Mouse (Mus musculus): Measurements from ENCODE around the gene Rab42. TPM values are rescaled to one million over a fixed set of nuclear protein-coding genes. Genes with fewer than 3 reads are reported as not detected.

Gene Rab42
- not detected for polyA plus RNA-seq (2017; shearing (Covaris generic))

DNA sequence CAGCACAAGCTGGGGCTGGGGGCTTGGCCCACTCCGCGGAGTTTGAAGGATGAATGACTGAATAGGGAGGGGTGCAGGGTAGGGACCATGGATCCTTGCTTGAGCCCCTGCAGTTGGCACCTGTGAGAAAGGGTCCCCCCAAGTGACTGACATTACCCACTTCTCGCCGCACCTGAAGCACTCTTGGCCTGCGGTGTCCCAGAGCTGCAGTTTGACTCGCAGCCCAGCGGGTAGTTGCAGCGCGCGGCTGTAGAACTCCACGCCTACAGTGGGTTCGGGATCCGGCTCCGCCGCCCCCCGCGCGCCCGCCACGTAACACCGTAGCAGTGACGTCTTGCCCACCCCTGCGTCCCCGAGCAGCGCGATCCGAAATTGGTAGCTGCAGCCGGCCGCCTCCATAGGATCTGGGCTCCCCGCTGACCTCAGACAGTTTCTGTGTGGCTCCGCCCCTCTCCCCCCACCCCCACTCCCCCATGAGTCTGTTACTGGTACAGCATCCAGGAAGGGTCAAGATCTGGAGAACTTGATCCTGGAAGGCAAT lies at the start of gene Rab42:
Rab42 (minus strand) TSS at position 447 of the 541 bp plus-strand sequence.
- ATAC-seq, result peak; percentile 67

DNA sequence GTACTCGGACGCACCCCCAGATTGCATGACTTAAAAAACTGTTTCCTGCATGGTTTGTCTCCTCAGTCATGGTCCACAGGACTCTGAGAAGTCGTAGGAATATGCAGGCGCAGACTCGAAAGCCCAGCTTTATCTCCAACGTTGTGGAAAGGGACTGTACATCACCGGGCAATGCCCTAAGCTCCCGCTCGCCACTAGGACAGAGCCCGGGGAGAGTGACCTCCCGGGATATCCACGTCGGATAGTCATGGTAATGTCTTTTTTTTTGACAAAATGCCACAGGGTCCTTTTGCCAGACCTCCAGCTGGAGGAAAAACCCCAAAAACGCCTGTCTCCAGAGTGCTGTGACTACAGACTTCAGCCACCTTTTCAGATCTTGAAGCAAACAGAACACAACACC lies 49.6 kb upstream of the Rab42 start:
- ATAC-seq, result no peak

DNA sequence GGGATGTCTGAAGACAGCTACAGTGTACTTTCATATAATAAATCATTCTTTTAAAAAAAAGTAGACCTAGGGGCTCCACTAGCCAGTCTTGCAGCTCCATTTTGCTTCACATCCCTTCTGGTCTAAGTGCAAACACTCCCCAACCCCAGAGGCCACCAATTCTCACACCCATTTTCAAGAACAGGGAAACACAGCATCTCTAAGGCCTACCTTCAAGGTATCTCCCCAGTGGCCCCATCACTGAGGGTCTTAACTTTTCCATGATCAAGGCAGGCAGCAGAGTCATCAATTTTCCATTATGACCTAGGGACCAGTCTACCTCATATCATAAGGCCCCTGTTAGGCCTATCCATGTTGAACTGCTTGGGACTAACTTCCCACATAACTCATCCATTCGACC lies 48.2 kb upstream of the Rab42 start:
- no peak for ATAC-seq

DNA sequence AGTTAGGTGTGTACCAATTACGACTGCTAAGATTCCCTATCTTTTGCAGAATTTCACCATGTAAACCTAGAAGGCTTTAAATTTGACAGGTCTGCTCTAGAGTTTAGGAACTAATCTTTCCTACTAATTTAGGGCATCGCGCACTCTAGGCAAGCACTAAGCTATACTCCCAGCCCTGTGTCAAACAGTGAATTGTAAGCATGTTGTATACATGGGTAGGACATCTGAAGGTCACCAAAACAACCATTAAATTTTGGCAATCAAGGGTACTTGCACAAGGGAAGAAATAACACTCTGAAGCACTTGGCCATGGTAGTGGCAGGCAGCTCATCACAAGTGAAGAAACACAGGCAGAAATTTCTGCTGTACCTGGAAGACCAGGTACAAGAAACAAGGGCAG lies 47.7 kb upstream of the Rab42 start:
- ATAC-seq, result no peak

DNA sequence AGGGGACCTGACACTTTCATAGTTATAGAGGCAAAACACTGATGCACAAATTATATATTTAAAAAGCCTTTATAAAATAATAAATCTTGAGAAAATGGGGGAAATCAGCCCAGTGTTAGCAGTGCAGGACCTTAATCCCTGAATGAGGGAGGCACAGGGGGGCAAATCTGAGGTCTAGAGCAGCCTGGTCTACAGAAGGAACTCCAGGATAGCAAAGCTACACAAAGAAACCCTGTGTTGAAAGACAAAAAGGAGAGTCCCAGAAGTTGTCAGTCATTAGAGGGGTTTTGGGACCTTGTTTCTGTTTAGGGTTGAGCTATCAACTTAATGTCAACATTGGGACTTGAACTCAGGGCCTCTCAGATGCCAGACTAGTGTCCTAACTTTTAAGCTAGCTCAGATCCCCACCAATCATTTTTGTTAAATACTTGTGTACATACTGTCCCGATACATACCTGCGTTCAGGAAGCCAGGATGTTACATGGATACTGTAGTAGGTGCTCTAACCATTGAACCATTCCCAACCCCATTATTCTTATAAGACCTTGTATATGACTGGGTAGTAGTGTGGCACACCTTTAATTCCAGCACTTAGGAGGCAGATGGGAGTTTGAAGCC lies 47.0 kb upstream of the Rab42 start:
- no peak for ATAC-seq

DNA sequence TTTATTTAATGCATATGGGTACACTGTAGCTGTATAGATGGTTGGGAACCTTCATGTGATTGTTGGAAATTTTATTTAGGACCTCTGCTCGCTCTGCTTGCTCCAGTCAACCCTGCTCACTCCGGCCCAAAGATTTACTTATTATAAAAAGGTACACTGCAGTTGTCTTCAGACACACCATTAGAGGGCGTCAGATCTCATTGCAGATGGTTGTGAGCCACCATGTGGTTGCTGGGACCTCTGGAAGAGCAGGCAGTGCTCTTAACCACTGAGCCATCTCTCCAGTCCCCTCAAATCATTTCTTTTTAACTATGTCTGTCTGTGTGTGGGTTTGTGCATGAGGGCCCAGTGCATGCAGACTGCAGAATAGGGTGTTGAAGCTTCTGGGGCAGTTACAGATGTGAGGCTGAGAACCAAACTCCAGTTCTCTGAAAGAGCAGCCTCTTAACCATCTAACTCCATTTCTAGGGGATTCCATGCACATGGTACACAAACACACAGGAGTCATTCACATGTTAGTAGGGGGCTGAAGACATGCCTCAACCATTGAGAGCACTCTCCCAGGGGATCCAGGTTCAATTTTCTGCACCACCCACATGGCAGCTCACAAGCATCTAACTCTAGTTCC lies 46.4 kb upstream of the Rab42 start:
- ATAC-seq, result no peak

DNA sequence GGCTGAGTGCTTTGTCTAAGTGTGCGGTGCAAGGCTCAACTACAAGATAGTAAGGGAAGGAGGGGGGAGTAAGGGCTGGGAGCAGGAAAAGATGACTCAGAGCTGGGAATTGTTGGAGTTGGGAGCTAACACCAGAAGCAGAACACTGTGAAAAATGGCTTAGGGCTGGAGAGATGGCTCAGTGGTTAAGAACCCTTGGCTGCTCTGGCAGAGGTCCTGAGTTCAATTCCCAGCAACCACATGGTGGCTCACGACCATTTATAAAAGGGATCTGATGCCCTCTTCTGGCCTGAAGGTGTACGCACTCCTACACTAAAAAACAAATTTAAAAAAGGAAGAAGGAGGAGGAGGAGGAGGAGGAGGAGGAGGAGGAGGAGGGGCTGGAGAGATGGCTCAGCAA lies 43.5 kb upstream of the Rab42 start:
- no peak for ATAC-seq

DNA sequence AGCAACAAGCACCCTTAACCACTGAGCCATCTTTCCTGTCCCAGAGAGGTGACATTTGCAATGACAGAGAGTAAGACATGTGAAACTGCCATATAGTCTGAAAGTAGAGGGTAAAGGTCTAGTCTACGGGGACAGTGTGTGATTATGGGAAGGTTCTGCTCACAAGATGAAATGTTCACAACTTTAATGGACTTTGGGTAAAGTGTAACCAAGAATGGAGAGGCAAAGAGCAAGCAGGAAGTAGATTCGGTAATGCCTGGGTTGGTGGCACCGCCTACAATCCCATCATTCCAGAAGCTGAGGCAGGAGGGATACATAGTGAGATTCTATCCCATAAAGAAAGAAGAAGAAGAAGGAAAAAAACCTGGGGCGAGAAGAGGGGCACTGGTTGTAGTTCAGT lies 43.1 kb upstream of the Rab42 start:
- ATAC-seq, result no peak

DNA sequence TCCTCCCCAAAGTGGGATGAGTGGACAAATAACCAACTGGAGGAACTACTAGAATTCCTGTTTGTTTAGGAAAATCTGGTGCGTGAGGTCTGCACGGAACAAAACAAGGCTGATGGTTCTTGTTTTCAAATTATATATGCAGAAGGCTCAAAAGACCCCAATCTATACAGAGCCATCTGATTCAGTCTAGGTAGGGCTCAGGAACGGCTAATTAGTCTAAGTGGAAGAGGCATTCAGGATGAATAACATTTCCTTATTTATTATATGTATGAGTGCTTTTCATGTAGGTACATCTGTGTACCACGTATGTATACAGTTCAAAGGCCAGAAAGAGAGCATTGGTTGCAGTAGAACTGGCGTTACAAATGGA lies 42.6 kb upstream of the Rab42 start:
- ATAC-seq, result no peak

DNA sequence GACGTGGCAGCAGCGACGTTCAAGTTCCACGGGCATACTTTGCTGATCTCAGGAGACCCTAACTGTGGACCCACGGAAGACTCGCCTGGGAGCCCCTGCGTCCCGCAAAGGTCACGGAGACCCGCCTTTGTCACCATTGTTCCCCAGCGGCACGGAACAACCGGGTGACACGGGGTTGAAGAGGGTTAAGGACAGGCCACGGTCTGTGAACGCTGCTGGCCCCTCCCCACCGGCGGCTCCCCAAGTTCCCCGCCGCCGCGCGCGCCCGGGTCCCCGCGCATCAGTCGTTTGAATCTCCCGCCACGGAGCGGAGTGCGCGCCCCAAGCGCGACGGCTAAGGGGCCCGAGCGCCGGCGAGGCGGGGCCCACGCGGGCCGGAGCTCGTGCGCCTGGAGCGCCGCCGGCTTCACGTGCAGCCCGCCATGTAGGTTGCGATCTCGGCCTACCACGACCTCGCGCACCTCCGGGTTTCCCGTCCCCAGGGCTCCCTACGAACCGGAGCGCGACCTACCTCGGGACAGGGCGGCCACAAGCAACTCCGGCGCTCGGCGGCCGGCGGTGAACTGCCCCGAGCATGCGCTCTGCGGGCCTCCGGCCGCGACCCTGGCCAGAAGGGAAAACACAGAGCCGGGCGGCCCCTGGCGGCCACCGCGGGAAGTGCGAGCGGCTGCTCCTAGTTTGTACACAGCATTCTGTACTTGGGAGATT lies 42.1 kb upstream of the Rab42 start:
- peak; percentile 86 for ATAC-seq

DNA sequence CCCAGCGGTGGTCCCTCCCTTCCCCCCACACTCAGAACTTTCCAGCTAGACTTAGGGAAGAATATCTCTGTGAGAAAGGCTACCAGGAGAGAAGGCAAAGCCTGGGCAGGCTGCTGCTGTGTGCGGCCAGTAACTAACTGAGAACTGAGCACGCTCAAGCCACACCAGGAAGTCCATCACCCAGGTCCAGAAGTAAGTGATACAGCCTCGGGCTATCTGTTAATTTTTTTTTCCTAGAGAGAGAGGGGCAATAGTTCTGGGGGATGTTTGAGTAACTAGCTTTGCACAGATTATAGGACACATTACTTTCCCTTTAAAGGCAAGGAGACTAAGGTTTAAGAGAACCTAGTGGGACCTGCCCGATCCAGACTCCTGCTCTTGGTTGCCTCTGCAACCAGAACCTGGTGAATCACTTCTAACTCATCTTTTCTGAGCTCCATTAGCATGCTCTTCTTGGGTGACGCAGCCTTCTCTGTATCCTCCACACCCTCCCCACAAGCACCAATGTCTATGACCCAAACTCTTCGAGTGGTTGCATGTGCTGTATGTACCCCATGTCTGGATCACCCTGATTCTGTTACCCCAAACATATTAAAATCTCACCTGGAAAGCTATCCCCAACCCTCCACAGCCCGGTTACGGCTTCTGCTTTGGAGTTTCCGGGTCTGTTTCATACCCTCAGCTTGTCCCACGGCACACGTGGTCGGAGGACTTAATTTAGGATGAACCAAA lies 41.4 kb upstream of the Rab42 start:
- peak; percentile 30 for ATAC-seq

DNA sequence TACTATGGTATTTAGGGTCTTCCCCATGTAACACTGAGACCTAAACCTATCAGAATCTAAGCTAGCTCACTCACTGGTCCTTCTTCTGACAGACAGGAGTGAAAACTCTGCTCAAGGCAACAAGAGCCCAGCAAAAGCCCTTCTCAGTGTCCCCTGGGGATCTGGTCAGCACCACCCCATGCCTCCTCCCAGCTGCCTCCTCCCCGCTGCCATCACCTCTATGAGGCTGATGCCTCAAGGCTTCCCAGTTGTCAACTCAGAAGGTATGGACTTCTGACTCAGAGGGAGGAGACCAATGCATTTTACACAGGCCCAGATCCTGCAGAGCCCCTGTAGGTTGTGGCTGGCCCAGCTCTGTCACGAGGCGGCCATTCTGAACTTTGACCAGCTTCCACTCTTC lies 38.3 kb upstream of the Rab42 start:
- no peak for ATAC-seq

DNA sequence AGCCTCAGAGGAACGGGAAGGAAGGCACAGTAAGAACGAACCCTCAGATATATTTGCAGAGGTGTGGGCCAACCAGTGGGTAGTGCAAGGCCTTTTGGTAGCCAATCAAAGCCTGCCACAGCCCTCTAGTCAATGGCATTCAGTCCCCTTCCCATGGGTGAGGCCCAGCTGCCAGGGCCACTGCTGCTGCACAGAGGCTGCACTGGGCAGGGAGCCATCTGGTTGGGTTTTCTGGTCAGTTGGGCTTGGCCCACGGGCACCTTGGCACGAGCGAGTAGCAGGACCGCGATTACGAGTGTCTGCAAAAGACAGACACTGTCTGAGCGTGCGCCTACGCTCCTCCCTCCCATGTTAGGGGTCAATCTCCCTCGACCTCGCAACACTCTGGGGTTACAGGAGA lies 35.8 kb upstream of the Rab42 start:
- no peak for ATAC-seq

DNA sequence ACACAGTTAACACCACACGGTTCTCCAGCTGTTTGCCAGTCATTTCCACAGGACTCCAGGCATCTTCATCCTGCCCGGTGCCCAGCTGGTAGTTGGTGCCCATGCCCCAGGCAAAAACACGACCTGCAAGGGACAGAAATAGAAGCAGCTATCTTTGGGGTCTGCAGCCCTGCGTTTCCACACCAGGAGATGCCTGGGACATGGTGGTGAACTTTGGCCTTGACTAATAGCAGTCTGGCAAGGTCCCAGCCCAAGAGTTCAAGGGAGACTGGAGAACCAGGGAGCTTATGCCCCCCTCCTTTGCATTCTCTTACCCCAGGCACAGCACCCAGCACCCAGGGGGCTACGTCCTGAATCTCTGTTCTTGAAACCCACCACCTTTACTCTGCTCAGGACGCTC lies 29.7 kb upstream of the Rab42 start:
- no peak for ATAC-seq

DNA sequence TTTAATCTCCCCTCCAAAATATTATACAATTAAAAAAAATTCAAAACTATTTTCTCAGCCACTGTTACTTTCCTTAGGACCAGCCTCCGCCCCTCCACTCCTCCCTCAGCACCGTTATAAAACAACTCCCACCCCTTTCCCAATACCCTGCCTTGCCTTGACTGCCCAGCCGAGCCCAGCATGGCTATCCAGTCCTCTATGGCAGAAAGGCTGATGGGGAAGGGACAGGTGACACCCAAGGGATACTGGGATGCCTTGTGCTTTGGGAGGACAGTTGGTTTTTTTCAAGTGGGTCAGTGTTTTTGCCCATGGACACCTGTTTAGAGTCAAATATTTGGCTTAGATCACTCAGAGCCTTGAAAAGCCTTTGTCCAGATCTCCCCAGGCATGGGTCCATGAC lies 28.8 kb upstream of the Rab42 start:
- ATAC-seq, result no peak

DNA sequence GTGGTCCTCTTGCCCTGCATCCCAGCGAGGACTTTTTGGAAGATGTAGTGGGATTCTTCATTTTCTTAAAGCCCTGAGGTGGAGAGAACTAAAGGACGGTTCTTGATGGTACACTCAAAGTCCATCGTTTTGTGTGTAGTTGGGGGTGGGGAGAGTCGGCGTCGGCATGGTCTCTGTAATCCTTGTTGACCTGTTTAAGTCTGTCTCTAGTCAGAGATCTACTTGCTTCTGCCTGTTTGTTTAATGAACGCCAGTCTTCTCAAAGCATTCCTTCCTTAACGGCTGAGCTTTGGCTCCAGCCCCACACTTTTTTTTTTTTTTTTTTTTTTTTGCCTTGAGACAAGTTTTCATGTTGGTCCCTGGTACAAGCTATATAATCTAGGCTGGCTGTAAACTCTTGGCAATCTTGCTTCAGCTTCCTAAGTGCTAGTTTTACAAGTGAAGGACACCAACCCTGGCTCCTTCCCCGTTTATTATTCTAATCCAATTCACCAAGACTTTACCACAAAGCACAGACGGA lies 26.7 kb upstream of the Rab42 start:
- no peak for ATAC-seq

DNA sequence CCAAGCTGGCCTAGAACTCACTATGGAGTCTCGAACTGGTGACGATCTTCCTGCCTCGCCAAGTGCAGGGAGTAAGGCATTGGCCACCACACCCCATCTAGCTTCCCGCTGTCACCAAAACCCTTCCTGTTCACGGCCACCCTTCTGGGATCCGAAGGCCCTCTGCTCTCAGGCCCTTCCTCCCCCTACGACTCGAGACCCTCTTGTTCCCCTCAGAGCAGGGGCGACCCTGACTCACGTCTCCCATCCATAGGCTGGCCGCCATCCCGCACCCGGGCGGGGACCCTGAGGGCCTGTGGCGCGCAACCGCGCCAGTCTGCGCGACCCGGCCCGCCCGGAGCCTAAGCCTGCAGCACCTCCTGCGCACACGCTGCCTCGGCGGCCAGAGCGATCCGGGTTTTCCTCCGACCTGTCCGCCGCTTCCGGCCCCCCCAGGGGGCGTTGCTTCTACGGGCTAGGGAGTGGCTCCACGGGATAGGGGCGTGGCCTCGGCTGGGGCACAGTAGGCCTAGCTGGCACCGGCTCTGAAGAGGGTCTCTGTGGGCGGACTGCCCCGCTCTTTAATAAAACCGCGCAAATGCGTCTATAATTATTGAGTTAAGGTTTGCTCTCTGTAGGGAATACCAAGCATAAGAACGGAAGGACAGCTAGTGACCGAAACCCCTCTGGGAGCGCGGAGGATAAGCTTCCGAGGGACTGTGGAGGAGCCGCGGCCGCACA lies 26.1 kb upstream of the Rab42 start, which contains the start of gene Trnau1ap:
Trnau1ap (minus strand) TSS at position 424 of the 720 bp plus-strand sequence.
- peak; percentile 96 for ATAC-seq

DNA sequence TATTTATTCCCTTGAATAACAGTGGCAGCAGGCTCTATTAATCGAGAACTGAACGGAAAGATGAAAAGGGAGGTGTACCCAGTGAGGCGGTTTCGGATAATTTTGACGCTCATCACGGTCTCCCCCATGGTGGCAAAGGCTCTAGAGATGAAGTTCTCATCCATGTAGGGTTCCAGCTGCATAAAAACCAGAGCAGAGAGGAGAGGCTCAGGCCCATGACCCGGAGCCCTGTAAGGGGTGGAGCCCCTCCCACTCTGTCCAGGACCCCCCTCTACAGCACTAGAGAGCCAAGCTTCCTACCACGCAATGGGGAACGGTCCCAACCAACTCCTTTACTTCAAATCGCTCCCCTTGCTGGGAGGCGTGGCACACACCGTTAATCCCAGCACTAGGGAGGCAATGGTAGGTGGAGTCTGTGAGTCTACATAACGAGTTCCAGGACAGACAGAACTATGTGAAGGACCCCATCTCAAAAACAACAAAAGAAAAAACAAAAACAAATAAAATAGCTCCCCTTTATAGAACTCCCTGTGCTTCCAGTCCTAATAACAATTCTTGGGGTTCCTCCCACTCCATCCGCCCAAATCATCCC lies 25.3 kb upstream of the Rab42 start:
- ATAC-seq, result no peak

DNA sequence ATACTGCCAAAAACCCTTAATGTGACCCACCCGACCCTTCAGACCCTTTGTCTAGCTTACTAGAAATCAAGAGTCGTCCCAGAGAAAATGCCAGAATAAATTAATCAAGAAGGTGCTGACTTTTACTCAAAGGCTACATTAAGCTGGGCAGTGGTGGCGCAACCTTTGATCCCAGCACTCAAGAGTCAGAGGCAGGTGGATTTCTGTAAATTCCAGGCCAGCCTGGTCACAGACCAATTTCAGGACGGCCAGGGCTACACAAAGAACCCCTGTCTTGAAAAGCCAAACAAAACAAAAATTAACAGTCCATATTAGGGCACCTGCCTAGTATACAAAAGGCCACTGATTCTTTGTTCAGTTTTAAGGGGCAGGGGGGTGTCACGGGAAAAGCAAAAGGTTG lies 23.3 kb upstream of the Rab42 start:
- no peak for ATAC-seq

DNA sequence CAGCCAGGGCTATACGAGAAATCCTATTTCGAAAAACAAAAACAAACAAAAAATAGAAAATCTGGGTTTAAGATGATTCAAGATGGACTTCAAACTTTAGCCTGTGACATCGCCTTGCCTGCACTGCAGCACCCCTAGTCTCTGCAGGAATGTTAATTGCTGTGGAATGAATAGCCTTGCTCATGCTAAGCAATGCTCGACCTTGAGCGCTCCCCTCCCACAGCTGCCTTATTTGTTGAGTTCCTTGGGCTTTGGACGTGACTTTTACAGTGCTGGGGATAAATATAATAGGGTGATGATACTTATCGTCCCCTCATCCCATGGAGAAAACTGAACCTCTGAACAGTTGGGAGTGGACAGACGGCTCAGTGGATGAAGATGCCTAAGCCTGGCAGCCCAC lies 12.5 kb upstream of the Rab42 start:
- ATAC-seq, result no peak

DNA sequence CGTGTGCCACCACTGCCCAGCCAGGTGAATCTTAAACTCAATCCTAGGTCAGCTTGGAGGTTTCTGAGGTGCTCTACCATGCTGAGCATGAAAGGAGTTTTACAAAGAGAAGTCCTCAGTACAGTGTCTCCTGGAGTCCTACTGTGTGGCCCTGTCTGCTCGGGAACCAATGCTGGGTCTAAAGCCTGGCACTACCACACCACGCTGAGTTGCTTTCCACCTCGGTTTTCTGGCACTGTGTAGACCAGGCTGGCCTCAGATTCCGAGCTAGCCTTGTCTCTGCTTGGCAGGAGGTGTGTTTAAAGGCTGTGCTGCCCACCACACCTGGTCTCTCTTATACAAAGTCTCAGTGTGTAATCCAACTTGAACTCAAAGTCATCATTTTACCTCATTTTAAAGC lies 9.4 kb upstream of the Rab42 start:
- ATAC-seq, result no peak

DNA sequence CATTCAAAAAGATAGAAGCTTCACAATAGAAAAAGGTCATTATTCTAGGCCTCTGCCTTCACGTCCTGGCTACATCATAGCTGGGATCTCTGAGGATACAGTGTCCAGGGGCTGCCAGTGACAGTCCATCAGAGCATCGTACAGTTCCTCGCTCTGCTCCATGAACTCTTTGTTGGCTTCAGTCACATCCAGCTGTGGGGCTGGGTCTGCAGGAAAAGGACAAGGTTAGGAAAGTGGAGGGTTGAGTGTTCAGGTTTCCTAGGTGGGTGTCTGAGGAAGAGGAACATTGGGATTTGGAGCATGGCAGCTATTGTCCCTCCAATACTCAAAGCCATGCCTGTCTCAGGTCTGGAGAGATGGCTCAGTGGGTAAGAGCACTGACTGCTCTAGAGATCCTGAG lies 8.6 kb upstream of the Rab42 start:
- no peak for ATAC-seq
